Mouse (Mus musculus) CH12.LX (cell line): ENCODE data around the gene Slc6a17. TPM values are rescaled to one million over a fixed set of nuclear protein-coding genes. Genes with fewer than 3 reads are reported as not detected.

Source experiments
- DNase-seq: peaks from one replicate; pipeline ENCODE4 v3.0.0-alpha.2; 2013; ENCODE audit errors: extremely low read depth
- H3K27ac ChIP-seq: 2 replicates; pipeline ENCODE4 v1.5.1; 2012; ENCODE audit warnings: low read depth, mild to moderate bottlenecking, control low read depth, moderate library complexity; ENCODE audit not compliant: insufficient read depth
- H3K27me3 ChIP-seq: replicated peaks from 2 replicates; pipeline ENCODE3; 2012; ENCODE audit warnings: inconsistent platforms
- H3K36me3 ChIP-seq, 2 experiments: replicated peaks in 1 of 2; 2 replicates each; pipeline versions ENCODE3 to v1.6.1; 2012; ENCODE audit warnings: inconsistent platforms in 1 of 2, low read length in 1 of 2, mild to moderate bottlenecking in 1 of 2, mixed read lengths in 1 of 2, moderate library complexity in 1 of 2; ENCODE audit not compliant: control insufficient read depth in 1 of 2, insufficient read depth in 1 of 2
- H3K4me1 ChIP-seq, 2 experiments: 2 replicates each; pipeline ENCODE4 v1.6.1; 2012; ENCODE audit warnings: inconsistent platforms in 1 of 2, moderate library complexity in 1 of 2; ENCODE audit not compliant: insufficient read depth in 2 of 2, control insufficient read depth in 1 of 2
- H3K4me2 ChIP-seq: 2 replicates; pipeline ENCODE4 v1.6.1; 2012; ENCODE audit warnings: low read depth, mild to moderate bottlenecking, control low read depth; ENCODE audit not compliant: poor library complexity, insufficient read depth, severe bottlenecking
- H3K4me3 ChIP-seq, 3 experiments: fragments of 150-350 bp in 1 of 3; sonication (generic) in 1 of 3; replicated peaks in 1 of 3; 2 replicates each; pipeline versions ENCODE3 to v1.5.1; 2011 to 2012; ENCODE audit warnings: low read depth in 2 of 3, low read length in 2 of 3, mild to moderate bottlenecking in 2 of 3, moderate library complexity in 2 of 3, control low read depth in 1 of 3, improper control_type of control experiment in 1 of 3, inconsistent platforms in 1 of 3, mixed read lengths in 1 of 3; ENCODE audit not compliant: poor library complexity in 1 of 3
- H3K79me2 ChIP-seq: replicated peaks from 2 replicates; pipeline ENCODE4 v1.6.1; 2012; ENCODE audit warnings: mild to moderate bottlenecking, moderate library complexity; ENCODE audit not compliant: control insufficient read depth, poor library complexity, insufficient read depth, severe bottlenecking; ENCODE audit errors: extremely low read depth
- H3K9ac ChIP-seq: 2 replicates; pipeline ENCODE4 v1.6.1; 2012; ENCODE audit warnings: low read depth, mild to moderate bottlenecking, control low read depth, moderate library complexity; ENCODE audit not compliant: insufficient read depth
- H3K9me3 ChIP-seq: replicated peaks from 2 replicates; pipeline ENCODE3; 2012; ENCODE audit warnings: low read length, inconsistent platforms, mixed read lengths
- BHLHE40 ChIP-seq: IDR thresholded peaks from 2 replicates; pipeline ENCODE4 v1.6.1; 2011; ENCODE audit warnings: mild to moderate bottlenecking, low read depth, low read length, improper control_type of control experiment
- CHD2 ChIP-seq: IDR thresholded peaks from 2 replicates; pipeline ENCODE4 v1.6.1; 2011; ENCODE audit warnings: low read length, improper control_type of control experiment
- CTCF ChIP-seq, 2 experiments: IDR thresholded peaks in 1 of 2; conservative IDR thresholded peaks in 1 of 2; 2 replicates each; pipeline ENCODE4 v1.5.1; 2011 to 2012; ENCODE audit warnings: low read depth in 2 of 2, low read length in 2 of 2, improper control_type of control experiment in 1 of 2, inconsistent platforms in 1 of 2, mild to moderate bottlenecking in 1 of 2, moderate library complexity in 1 of 2
- E2F4 ChIP-seq: IDR thresholded peaks from 2 replicates; pipeline ENCODE4 v1.6.1; 2011; ENCODE audit warnings: low read depth, low read length, improper control_type of control experiment; ENCODE audit not compliant: insufficient replicate concordance
- ELF1 ChIP-seq: IDR thresholded peaks from 2 replicates; pipeline ENCODE4 v1.6.1; 2014; ENCODE audit warnings: low read depth, mild to moderate bottlenecking, inconsistent platforms, low read length, improper control_type of control experiment
- EP300 ChIP-seq: IDR thresholded peaks from 2 replicates; pipeline ENCODE4 v1.6.1; 2011; ENCODE audit warnings: low read length, improper control_type of control experiment
- ETS1 ChIP-seq: conservative IDR thresholded peaks from 2 replicates; pipeline ENCODE4 v1.6.1; 2012; ENCODE audit warnings: low read depth, mild to moderate bottlenecking, inconsistent platforms, low read length, improper control_type of control experiment, moderate library complexity
- KAT2A ChIP-seq: IDR thresholded peaks from 2 replicates; pipeline ENCODE4 v1.6.1; 2012; ENCODE audit warnings: low read length, improper control_type of control experiment, inconsistent platforms; ENCODE audit not compliant: insufficient replicate concordance
- MAZ ChIP-seq: IDR thresholded peaks from 2 replicates; pipeline ENCODE4 v1.6.1; 2012; ENCODE audit warnings: low read depth, mild to moderate bottlenecking, inconsistent platforms, low read length, improper control_type of control experiment, moderate library complexity
- MEF2A ChIP-seq: IDR thresholded peaks from 2 replicates; pipeline ENCODE4 v1.6.1; 2014; ENCODE audit warnings: low read depth, mild to moderate bottlenecking, inconsistent platforms, low read length, improper control_type of control experiment, borderline replicate concordance
- MXI1 ChIP-seq: IDR thresholded peaks from 2 replicates; pipeline ENCODE4 v1.6.1; 2011; ENCODE audit warnings: mild to moderate bottlenecking, low read depth, low read length, improper control_type of control experiment
- NELFE ChIP-seq: IDR thresholded peaks from 2 replicates; pipeline ENCODE4 v1.6.1; 2011; ENCODE audit warnings: low read depth, low read length, improper control_type of control experiment
- POLR2AphosphoS2 ChIP-seq: IDR thresholded peaks from 2 replicates; pipeline ENCODE4 v1.6.1; 2011; ENCODE audit warnings: low read depth, low read length, improper control_type of control experiment
- RAD21 ChIP-seq: IDR thresholded peaks from 2 replicates; pipeline ENCODE4 v1.6.1; 2011; ENCODE audit warnings: low read depth, mild to moderate bottlenecking, low read length, improper control_type of control experiment, moderate library complexity
- SIN3A ChIP-seq: IDR thresholded peaks from 2 replicates; pipeline ENCODE4 v1.6.1; 2012; ENCODE audit warnings: low read length, improper control_type of control experiment, inconsistent platforms
- TBP ChIP-seq: conservative IDR thresholded peaks from 2 replicates; pipeline ENCODE4 v1.6.1; 2011; ENCODE audit warnings: low read depth, low read length, improper control_type of control experiment
- TCF12 ChIP-seq: IDR thresholded peaks from 2 replicates; pipeline ENCODE4 v1.6.1; 2014; ENCODE audit warnings: low read depth, mild to moderate bottlenecking, inconsistent platforms, low read length, improper control_type of control experiment
- USF2 ChIP-seq: conservative IDR thresholded peaks from 2 replicates; pipeline ENCODE4 v1.6.1; 2011; ENCODE audit warnings: low read depth, low read length, improper control_type of control experiment
- ZKSCAN1 ChIP-seq: IDR thresholded peaks from 2 replicates; pipeline ENCODE4 v1.6.1; 2012; ENCODE audit warnings: low read depth, inconsistent platforms, low read length, improper control_type of control experiment, borderline replicate concordance
- ZNF384 ChIP-seq: IDR thresholded peaks from 2 replicates; pipeline ENCODE4 v1.6.1; 2012; ENCODE audit warnings: low read depth, low read length, improper control_type of control experiment, inconsistent platforms
- dilution Hi-C: fragments of 300-500 bp; cut with MboI; formaldehyde crosslinking; loops from 2 replicates; pipeline ENCODE4 v1.14.3; 2020; ENCODE audit warnings: low sequenced_read_pairs; ENCODE audit not compliant: extremely low pct_unique_long_range_greater_than_20kb, extremely low pct_ligation_motif_present
- in situ Hi-C: fragments of 300-500 bp; cut with MboI; formaldehyde crosslinking; loops from 3 replicates; pipeline ENCODE4 v1.14.3; 2019; ENCODE audit warnings: low sequenced_read_pairs, low pct_ligation_motif_present, low pct_unique_long_range_greater_than_20kb, mixed read lengths
- polyA plus RNA-seq: library from polyadenylated mRNA; unstranded; fragments of >175 nt; gene quantifications from 2 replicates; pipeline ENCODE4 v1.2.1, GENCODE M21; 2012; ENCODE audit warnings: low read depth; ENCODE audit not compliant: insufficient read length
- total RNA-seq, 2 experiments: library from RNA; depleted of rRNA; stranded (reverse); fragments of 300-350 nt in 1 of 2; fragments of >200 nt in 1 of 2; gene quantifications; 2 replicates each; pipeline ENCODE4 v1.2.3; 2012 to 2014

Slc6a17 gene
- total and polyA plus RNA-seq, 3 experiments, result not detected

DNA sequence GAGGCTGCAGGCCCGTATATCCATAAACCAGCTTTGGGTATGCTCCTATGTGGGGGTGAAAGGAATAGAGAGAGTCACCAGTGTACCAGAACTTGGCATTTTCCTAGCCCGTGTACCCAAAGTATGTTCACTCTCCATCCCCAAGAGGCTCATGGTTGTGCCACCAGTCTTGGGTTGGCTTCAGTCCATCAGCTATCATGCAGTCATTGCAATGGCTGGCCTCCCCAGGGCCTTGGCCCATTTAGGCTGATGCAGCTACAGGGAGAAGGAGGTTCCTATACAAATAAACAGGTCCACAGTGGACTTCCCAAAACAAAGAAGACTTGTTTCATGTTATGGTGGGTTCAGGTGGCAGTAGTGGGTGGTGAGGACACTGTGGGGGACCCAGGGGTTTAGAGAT lies 80.2 kb downstream of the Slc6a17 start:
- Histone ChIP-seq H3K79me2 (no peaks in the 10 kb centered on the region), H3K4me2 (no peak overlapping the region), H3K36me3 (no peaks in the 10 kb centered on the region), H3K9me3 (no peaks in the 10 kb centered on the region), H3K9ac (no peak overlapping the region), H3K4me3 (no peak overlapping the region), H3K4me1 (no peaks in the 10 kb centered on the region), H3K27me3 (peaks cover 81% of the 10 kb centered on the region), H3K27ac (no peak overlapping the region)
- no peak for DNase-seq
- TF ChIP-seq SIN3A (no peak), CHD2 (no peak), MXI1 (no peak), ZNF384 (no peak), ETS1 (no peak)
- dilution Hi-C loops (no loop called here), in situ Hi-C loops (no loop called here)

DNA sequence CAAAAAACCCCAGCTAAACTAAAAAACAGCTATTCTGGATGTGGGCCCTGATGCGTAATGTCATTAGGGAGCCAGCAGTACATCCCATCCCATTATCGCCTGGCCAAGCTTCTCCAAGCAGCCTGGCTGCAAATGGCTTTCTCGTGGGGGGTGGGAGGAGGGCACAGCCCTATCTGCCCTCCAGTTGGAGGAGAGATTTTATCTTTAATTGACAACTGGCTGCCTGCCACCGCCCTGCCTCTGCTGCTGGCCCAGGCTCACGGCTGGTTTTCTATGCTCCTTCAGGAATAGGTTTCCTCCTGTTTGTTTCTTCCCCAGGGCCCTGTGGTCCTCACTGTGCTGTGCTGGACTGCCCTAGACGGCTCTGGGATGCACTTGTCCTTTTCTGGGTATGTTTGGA lies 81.4 kb downstream of the Slc6a17 start:
- Histone ChIP-seq H3K27ac (no peak overlapping the region), H3K36me3 (no peaks in the 10 kb centered on the region), H3K27me3 (peaks cover 80% of the 10 kb centered on the region), H3K9ac (no peak overlapping the region), H3K4me1 (no peaks in the 10 kb centered on the region), H3K4me2 (no peak overlapping the region), H3K79me2 (no peaks in the 10 kb centered on the region), H3K9me3 (no peaks in the 10 kb centered on the region), H3K4me3 (no peak overlapping the region)
- TF ChIP-seq BHLHE40, result no peak
- no peak for TF ChIP-seq MAZ
- TF ChIP-seq KAT2A, result no peak
- no peak for TF ChIP-seq MEF2A
- no peak for TF ChIP-seq TCF12
- TF ChIP-seq POLR2AphosphoS2, result no peak
- no peak for TF ChIP-seq ZKSCAN1
- no peak for TF ChIP-seq USF2
- no peak for TF ChIP-seq ELF1
- TF ChIP-seq RAD21, result no peak
- no peak for TF ChIP-seq NELFE
- no peak for TF ChIP-seq E2F4
- no peak for TF ChIP-seq EP300
- no peak for TF ChIP-seq CTCF (conservative IDR thresholded peaks at IDR 0.05 in 1 of 2, IDR thresholded peaks at IDR 0.05 in 1 of 2; ENCODE audit: low read depth in 2 of 2, low read length in 2 of 2)
- TF ChIP-seq TBP, result no peak
- in situ Hi-C loops, result no loop called here
- DNase-seq, result no peak
- dilution Hi-C loops, result no loop called here
